Mouse (Mus musculus): Measurements from ENCODE around the gene Tmco3.

DNA sequence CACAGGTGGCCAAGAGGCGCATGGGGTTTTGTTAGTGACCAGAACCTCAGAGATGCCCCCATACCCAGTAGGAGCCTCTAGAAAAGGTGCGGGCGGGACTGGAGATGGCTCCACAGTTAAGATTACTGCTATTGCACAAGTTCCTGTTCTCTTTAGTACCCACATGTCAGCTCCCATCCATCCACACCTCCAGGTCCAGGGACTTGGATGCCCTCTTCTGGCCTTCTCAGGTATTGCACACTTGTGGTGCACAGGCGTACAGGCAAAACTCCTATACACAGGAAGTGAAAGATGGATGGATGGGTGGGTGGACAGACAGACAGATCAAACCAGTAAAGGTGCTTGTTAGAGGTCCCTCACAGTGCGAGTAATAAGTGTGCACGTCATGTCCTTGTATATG lies 73.9 kb downstream of the Tmco3 start:
- TF ChIP-seq E2F4 (IDR thresholded peaks at IDR 0.05; ENCODE audit: insufficient read depth) (no peak), USF1 (IDR thresholded peaks at IDR 0.05; ENCODE audit: low read depth) (no peak)
